Mouse (Mus musculus): ENCODE data around the gene Tnpo2. TPM values are rescaled to one million over a fixed set of nuclear protein-coding genes. Genes with fewer than 3 reads are reported as not detected.

The Tnpo2 gene
- polyA plus RNA-seq, 1 experiment from 2014 or later = 41.0 TPM

GRCm38 (mm10) chr8:84995680-84996079 lies 41.0 kb upstream of the Tnpo2 start:
- Histone ChIP-seq H3K36me3 (ENCODE audit: control insufficient read depth, insufficient read depth, low read length) (peaks cover 6% of the 10 kb centered on the region; the same call in 1 of the 2 replicates), H3K4me2 (ENCODE audit: low read length) (peak overlapping the region; percentile 0; the same call in 1 of the 2 replicates), H3K27ac (replicated peaks; ENCODE audit: low read depth, low read length) (0 out of 2 replicates have a peak overlapping the region, but pooled peaks have one; percentile 13), H3K27me3 (ENCODE audit: control insufficient read depth, insufficient read depth, low read length) (0 out of 2 replicates have a peak, but pooled peaks cover 9% of the 10 kb centered on the region), H3K9me3 (ENCODE audit: control insufficient read depth, low read length) (no peaks in the 10 kb centered on the region), H3K4me3 (replicated peaks; ENCODE audit: low read depth, low read length) (no peak overlapping the region), H3K4me1 (ENCODE audit: control insufficient read depth, insufficient read depth, low read length) (peaks cover 11% of the 10 kb centered on the region), H3K9ac (replicated peaks; ENCODE audit: low read length) (0 out of 2 replicates have a peak overlapping the region, but pooled peaks have one; percentile 6)
- 17% methylated on average over 25 of the region's 25 CpGs for whole genome bisulfite sequencing
- DNase-seq (peak; percentile 33), ATAC-seq (ENCODE audit: low FRiP score, low TSS enrichment) (no peak)

DNA sequence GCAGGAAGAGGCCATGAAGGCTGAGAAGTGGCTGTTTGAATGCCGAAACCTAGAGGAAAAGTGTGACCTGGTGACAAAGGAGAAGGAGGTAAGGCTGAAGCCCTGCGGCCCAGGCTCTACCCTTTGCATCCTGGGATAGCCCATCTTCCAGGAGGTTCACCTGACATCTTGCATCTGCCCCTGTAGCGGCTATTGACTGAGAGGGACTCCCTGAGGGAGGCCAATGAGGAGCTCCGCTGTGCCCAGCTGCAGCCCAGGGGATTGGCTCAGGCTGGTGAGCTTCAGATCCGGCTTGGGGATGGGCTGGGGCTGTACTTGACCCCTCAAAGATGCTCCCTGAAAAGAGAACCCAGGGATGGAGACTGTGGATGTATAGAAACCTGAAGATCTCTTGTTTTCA lies 39.7 kb upstream of the Tnpo2 start:
- H3K27me3 ChIP-seq (ENCODE audit: control insufficient read depth, insufficient read depth, low read length) = 0 out of 2 replicates have a peak, but pooled peaks cover 9% of the 10 kb centered on the region
- no peak for DNase-seq
- H3K4me2 ChIP-seq (ENCODE audit: low read length) = no peak overlapping the region
- no peak overlapping the region for H3K4me3 ChIP-seq (replicated peaks; ENCODE audit: low read depth, low read length)
- H3K9ac ChIP-seq (replicated peaks; ENCODE audit: low read length) = no peak overlapping the region
- peaks cover 10% of the 10 kb centered on the region; the same call in 1 of the 2 replicates for H3K36me3 ChIP-seq (ENCODE audit: control insufficient read depth, insufficient read depth, low read length)
- no peak for ATAC-seq (ENCODE audit: low FRiP score, low TSS enrichment)
- H3K9me3 ChIP-seq (ENCODE audit: control insufficient read depth, low read length) = no peaks in the 10 kb centered on the region
- H3K27ac ChIP-seq (replicated peaks; ENCODE audit: low read depth, low read length) = no peak overlapping the region
- 77% methylated on average over 5 of the region's 5 CpGs for WGBS
- 0 out of 2 replicates have a peak, but pooled peaks cover 4% of the 10 kb centered on the region for H3K4me1 ChIP-seq (ENCODE audit: control insufficient read depth, insufficient read depth, low read length)

GRCm38 (mm10) chr8:84997649-84998295 lies 38.9 kb upstream of the Tnpo2 start:
- 2% methylated on average over 19 of the region's 19 CpGs for WGBS
- Histone ChIP-seq H3K4me3 (replicated peaks; ENCODE audit: low read depth, low read length) (no peak overlapping the region), H3K27ac (replicated peaks; ENCODE audit: low read depth, low read length) (no peak overlapping the region)

GRCm38 (mm10) chr8:85007686-85008085 lies 29.0 kb upstream of the Tnpo2 start:
- Histone ChIP-seq H3K27me3 (ENCODE audit: control insufficient read depth, insufficient read depth, low read length) (peaks cover 19% of the 10 kb centered on the region), H3K36me3 (ENCODE audit: control insufficient read depth, insufficient read depth, low read length) (peaks cover 4% of the 10 kb centered on the region; the same call in 1 of the 2 replicates), H3K9me3 (ENCODE audit: control insufficient read depth, low read length) (no peaks in the 10 kb centered on the region), H3K4me2 (ENCODE audit: low read length) (no peak overlapping the region), H3K27ac (replicated peaks; ENCODE audit: low read depth, low read length) (no peak overlapping the region), H3K4me3 (replicated peaks; ENCODE audit: low read depth, low read length) (no peak overlapping the region), H3K4me1 (ENCODE audit: control insufficient read depth, insufficient read depth, low read length) (no peaks in the 10 kb centered on the region), H3K9ac (replicated peaks; ENCODE audit: low read length) (no peak overlapping the region)
- DNase-seq (no peak), ATAC-seq (ENCODE audit: low FRiP score, low TSS enrichment) (no peak)
- 15% methylated on average over 25 of the region's 25 CpGs for WGBS

More at GRCm38 (mm10) chr8:84997649-84998295, 38.9 kb upstream of the Tnpo2 start:
- Histone ChIP-seq H3K9me3 (ENCODE audit: control insufficient read depth, low read length) (no peaks in the 10 kb centered on the region), H3K4me2 (ENCODE audit: low read length) (peak overlapping the region; percentile 28), H3K4me1 (ENCODE audit: control insufficient read depth, insufficient read depth, low read length) (0 out of 2 replicates have a peak, but pooled peaks cover 4% of the 10 kb centered on the region), H3K27me3 (ENCODE audit: control insufficient read depth, insufficient read depth, low read length) (0 out of 2 replicates have a peak, but pooled peaks cover 9% of the 10 kb centered on the region), H3K36me3 (ENCODE audit: control insufficient read depth, insufficient read depth, low read length) (peaks cover 14% of the 10 kb centered on the region; the same call in 1 of the 2 replicates), H3K9ac (replicated peaks; ENCODE audit: low read length) (peak overlapping the region; percentile 21)
- ATAC-seq (ENCODE audit: low FRiP score, low TSS enrichment) = peak; percentile 71
- DNase-seq = peak; percentile 94

- H3K36me3 ChIP-seq (ENCODE audit: control insufficient read depth, insufficient read depth, low read length) = no peaks in the 10 kb centered on the region
- H3K4me1 ChIP-seq (ENCODE audit: control insufficient read depth, insufficient read depth, low read length) = 0 out of 2 replicates have a peak, but pooled peaks cover 4% of the 10 kb centered on the region
- no peak overlapping the region for H3K4me3 ChIP-seq (replicated peaks; ENCODE audit: low read depth, low read length)
- peaks cover 27% of the 10 kb centered on the region for H3K27me3 ChIP-seq (ENCODE audit: control insufficient read depth, insufficient read depth, low read length)
- no peak overlapping the region for H3K4me2 ChIP-seq (ENCODE audit: low read length)
- 16% methylated on average over 28 of the region's 28 CpGs for WGBS
- H3K9ac ChIP-seq (replicated peaks; ENCODE audit: low read length) = no peak overlapping the region
- DNase-seq (no peak), ATAC-seq (ENCODE audit: low FRiP score, low TSS enrichment) (no peak)
- no peaks in the 10 kb centered on the region for H3K9me3 ChIP-seq (ENCODE audit: control insufficient read depth, low read length)
- no peak overlapping the region for H3K27ac ChIP-seq (replicated peaks; ENCODE audit: low read depth, low read length)
Measured at GRCm38 (mm10) chr8:85011242-85011641, 25.5 kb upstream of the Tnpo2 start.

GRCm38 (mm10) chr8:85013230-85013840 lies 23.4 kb upstream of the Tnpo2 start:
- peaks cover 20% of the 10 kb centered on the region for H3K27me3 ChIP-seq (ENCODE audit: control insufficient read depth, insufficient read depth, low read length)
- peaks cover 9% of the 10 kb centered on the region for H3K36me3 ChIP-seq (ENCODE audit: control insufficient read depth, insufficient read depth, low read length)
- peak overlapping the region; percentile 45 for H3K9ac ChIP-seq (replicated peaks; ENCODE audit: low read length)
- ATAC-seq (ENCODE audit: low FRiP score, low TSS enrichment) = peak; percentile 57; the same call in 1 of the 2 replicates
- peak; percentile 90 for DNase-seq
- WGBS = 5% methylated on average over 26 of the region's 26 CpGs
- H3K9me3 ChIP-seq (ENCODE audit: control insufficient read depth, low read length) = no peaks in the 10 kb centered on the region
- peak overlapping the region; percentile 57 for H3K4me2 ChIP-seq (ENCODE audit: low read length)
- H3K27ac ChIP-seq (replicated peaks; ENCODE audit: low read depth, low read length) = no peak overlapping the region
- H3K4me3 ChIP-seq (replicated peaks; ENCODE audit: low read depth, low read length) = peak overlapping the region; percentile 25
- 0 out of 2 replicates have a peak, but pooled peaks cover 4% of the 10 kb centered on the region for H3K4me1 ChIP-seq (ENCODE audit: control insufficient read depth, insufficient read depth, low read length)

GRCm38 (mm10) chr8:85014431-85014830 lies 22.3 kb upstream of the Tnpo2 start, which contains the start of gene Best2:
Gene Best2 (minus strand): TSS chr8:85014531.
- Histone ChIP-seq H3K9ac (replicated peaks; ENCODE audit: low read length) (peak within 1 kb of the TSS; percentile 45), H3K4me2 (ENCODE audit: low read length) (peak within 1 kb of the TSS; percentile 57), H3K4me1 (ENCODE audit: control insufficient read depth, insufficient read depth, low read length) (0 out of 2 replicates have a peak, but pooled peaks cover 4% of the 10 kb centered on the region), H3K9me3 (ENCODE audit: control insufficient read depth, low read length) (no peaks in the 10 kb centered on the region), H3K27me3 (ENCODE audit: control insufficient read depth, insufficient read depth, low read length) (peaks cover 20% of the 10 kb centered on the region), H3K4me3 (replicated peaks; ENCODE audit: low read depth, low read length) (peak within 1 kb of the TSS; percentile 25), H3K36me3 (ENCODE audit: control insufficient read depth, insufficient read depth, low read length) (peaks cover 20% of the 10 kb centered on the region), H3K27ac (replicated peaks; ENCODE audit: low read depth, low read length) (no peak within 1 kb of the TSS)
- no peak for ATAC-seq (ENCODE audit: low FRiP score, low TSS enrichment)
- no peak for DNase-seq
- WGBS = 68% methylated on average over 2 of the region's 2 CpGs

DNA sequence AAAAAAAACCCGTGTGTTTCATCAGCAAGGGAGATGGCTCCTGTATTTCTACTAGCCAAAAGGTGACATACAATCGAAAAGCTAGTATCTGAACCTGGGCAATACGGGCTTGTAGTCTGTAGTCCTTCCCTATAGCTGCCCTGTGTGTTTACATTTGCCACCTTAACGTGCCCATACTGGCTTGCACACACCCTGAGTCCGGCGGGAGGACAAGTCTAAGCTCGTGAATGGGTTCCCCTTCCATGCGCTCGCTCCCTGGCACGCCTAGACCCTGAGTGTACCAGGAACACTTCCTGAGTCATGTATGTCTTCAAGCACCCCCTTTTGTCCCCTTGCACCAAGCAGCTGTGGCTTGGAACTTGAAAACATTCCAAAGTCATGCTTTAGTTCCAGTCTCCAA lies 20.0 kb upstream of the Tnpo2 start:
- Histone ChIP-seq H3K27ac (replicated peaks; ENCODE audit: low read depth, low read length) (no peak overlapping the region), H3K9me3 (ENCODE audit: control insufficient read depth, low read length) (no peaks in the 10 kb centered on the region), H3K4me2 (ENCODE audit: low read length) (no peak overlapping the region), H3K4me1 (ENCODE audit: control insufficient read depth, insufficient read depth, low read length) (0 out of 2 replicates have a peak, but pooled peaks cover 4% of the 10 kb centered on the region), H3K27me3 (ENCODE audit: control insufficient read depth, insufficient read depth, low read length) (peaks cover 7% of the 10 kb centered on the region; the same call in 1 of the 2 replicates), H3K4me3 (replicated peaks; ENCODE audit: low read depth, low read length) (no peak overlapping the region), H3K9ac (replicated peaks; ENCODE audit: low read length) (no peak overlapping the region), H3K36me3 (ENCODE audit: control insufficient read depth, insufficient read depth, low read length) (peaks cover 42% of the 10 kb centered on the region)
- ATAC-seq (ENCODE audit: low FRiP score, low TSS enrichment) (no peak), DNase-seq (no peak)
- WGBS = 69% methylated on average over 10 of the region's 10 CpGs

Data from midbrain, embryonic 14.5 days (tissue).